Mouse (Mus musculus) liver, embryonic 14.5 days (tissue): ENCODE data around the gene Tle2. TPM values are rescaled to one million over a fixed set of nuclear protein-coding genes. Genes with fewer than 3 reads are reported as not detected.

Source experiments
- ATAC-seq: fragments of 200-750 bp; cut with Nextera tagmentation; 2 replicates; pipeline ENCODE4 v1.8.0; 2017; ENCODE audit warnings: moderate number of reproducible peaks, mild to moderate bottlenecking, moderate library complexity; ENCODE audit not compliant: insufficient read depth
- DNase-seq, 3 experiments: peaks; one replicate each; pipeline ENCODE4 v3.0.0-alpha.2; 2012 to 2013; ENCODE audit warnings: low read depth in 3 of 3, low spot score in 3 of 3
- H3K27ac ChIP-seq: fragments of 300-500 bp; sonication (generic); 2 replicates; pipeline ENCODE4 v1.5.1; 2014; ENCODE audit warnings: moderate library complexity, mild to moderate bottlenecking, control low read depth, inconsistent platforms
- H3K27me3 ChIP-seq: fragments of 300-500 bp; sonication (generic); 2 replicates; pipeline ENCODE4 v1.6.1; 2014; ENCODE audit warnings: mild to moderate bottlenecking, low read length, moderate library complexity; ENCODE audit not compliant: control insufficient read depth, insufficient read depth
- H3K36me3 ChIP-seq: fragments of 300-500 bp; sonication (generic); replicated peaks from 2 replicates; pipeline ENCODE4 v1.6.1; 2014; ENCODE audit warnings: low read depth; ENCODE audit not compliant: control insufficient read depth, insufficient read depth
- H3K4me1 ChIP-seq, 2 experiments: fragments of 200-500 bp in 1 of 2; fragments of 300-500 bp in 1 of 2; sonication (generic) in 1 of 2; replicated peaks; 2 replicates each; pipeline ENCODE4 v1.6.1; 2012 to 2014; ENCODE audit warnings: antibody characterized with exemption in 1 of 2, inconsistent platforms in 1 of 2, low read length in 1 of 2; ENCODE audit not compliant: control insufficient read depth in 2 of 2, insufficient read depth in 2 of 2
- H3K4me2 ChIP-seq: fragments of 300-500 bp; sonication (generic); 2 replicates; pipeline ENCODE4 v1.6.1; 2014; ENCODE audit warnings: low read depth, mild to moderate bottlenecking, control low read depth, moderate library complexity
- H3K4me3 ChIP-seq, 2 experiments: fragments of 200-500 bp in 1 of 2; fragments of 300-500 bp in 1 of 2; sonication (generic) in 1 of 2; 2 replicates each; pipeline ENCODE4 v1.5.1; 2012 to 2014; ENCODE audit warnings: low read depth in 2 of 2, low read length in 2 of 2, mild to moderate bottlenecking in 2 of 2, control low read depth in 1 of 2, inconsistent platforms in 1 of 2, moderate library complexity in 1 of 2; ENCODE audit not compliant: insufficient read depth in 1 of 2
- H3K9ac ChIP-seq: fragments of 300-500 bp; sonication (generic); replicated peaks from 2 replicates; pipeline ENCODE4 v1.6.1; 2014; ENCODE audit warnings: mild to moderate bottlenecking, control low read depth, moderate library complexity
- H3K9me3 ChIP-seq: fragments of 300-500 bp; sonication (generic); 2 replicates; pipeline ENCODE4 v1.6.1; 2016; ENCODE audit warnings: low read length, mixed read lengths; ENCODE audit not compliant: control insufficient read depth
- CTCF ChIP-seq: IDR thresholded peaks from 2 replicates; pipeline ENCODE4 v1.5.1; 2016; ENCODE audit warnings: antibody characterized with exemption, low read depth, control low read depth
- EP300 ChIP-seq: IDR thresholded peaks from 2 replicates; pipeline ENCODE4 v1.6.1; 2016; ENCODE audit warnings: antibody characterized with exemption, low read depth
- WGBS: fragments of 180-500 bp; shearing (Covaris S2); extraction: QIAGEN DNeasy Blood & Tissue Kit; methylation state at CpG from one replicate; pipeline ENCODE4 v1.1.7; 2014; ENCODE audit not compliant: insufficient replicate concordance; 5-methylcytosine and 5-hydroxymethylcytosine counted together
- polyA plus RNA-seq, 2 experiments: library from polyadenylated mRNA; depleted of rRNA in 1 of 2; stranded (reverse) in 1 of 2; unstranded in 1 of 2; fragments of >200 nt; fragmentation: Nextera tagmentation in 1 of 2; extraction: Ambion mirVana in 1 of 2; gene quantifications; 2 replicates each; pipeline versions ENCODE4 v1.2.1 to v1.2.3; 2012 to 2014

Tle2 gene
- polyA plus RNA-seq, 2 experiments: 0.90 to 5.2 TPM

DNA sequence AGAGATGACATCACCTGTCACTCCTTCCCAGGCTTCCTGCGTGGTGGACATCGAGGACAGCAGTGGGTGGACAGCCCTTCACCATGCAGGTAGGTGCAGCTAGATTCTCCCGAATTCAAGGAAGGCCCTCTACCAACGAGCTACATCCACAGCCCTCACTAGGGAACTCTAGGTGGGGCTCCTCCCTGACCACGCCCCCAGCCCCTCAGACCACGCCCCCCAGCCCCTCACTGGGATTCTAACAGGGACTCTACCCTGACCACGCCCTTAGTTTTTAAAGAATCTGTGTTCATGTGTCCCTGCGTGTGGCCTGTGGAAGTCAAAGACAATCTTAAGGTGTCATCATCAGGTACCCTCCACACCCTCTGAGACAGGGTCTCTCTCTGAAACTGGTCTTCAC is 62.0 kb downstream of the Tle2 start:
- Histone ChIP-seq H3K36me3 (no peaks in the 10 kb centered on the region), H3K27ac (no peak overlapping the region), H3K9me3 (no peaks in the 10 kb centered on the region), H3K9ac (no peak overlapping the region), H3K4me3 (no peak overlapping the region), H3K4me1 (peaks cover 6 to 12% of the 10 kb centered on the region in 2 experiments), H3K4me2 (no peak overlapping the region), H3K27me3 (no peaks in the 10 kb centered on the region; the same call in 1 of the 2 replicates)
- 8% methylated on average over 8 of the region's 8 CpGs for WGBS
- ATAC-seq (no peak), DNase-seq (no peak)
- TF ChIP-seq EP300 (no peak), CTCF (no peak)

DNA sequence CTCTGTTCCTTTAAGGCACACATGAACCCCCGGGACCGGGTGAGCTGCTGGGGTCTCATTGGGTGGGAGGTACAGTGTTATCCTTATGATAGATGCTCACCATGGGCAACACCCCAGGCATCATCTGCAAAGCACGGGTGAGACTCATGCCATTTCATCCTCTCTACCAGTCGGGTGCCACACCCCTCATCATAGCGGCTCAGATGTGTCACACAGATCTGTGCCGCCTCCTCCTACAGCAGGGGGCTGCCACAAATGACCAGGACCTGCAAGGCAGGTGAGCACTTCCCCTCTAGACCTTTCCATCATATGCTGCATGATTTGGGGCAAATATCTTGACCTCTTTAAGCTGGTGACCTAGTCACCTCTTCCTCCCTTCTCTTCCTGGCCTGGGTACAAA is 63.7 kb downstream of the Tle2 start:
- no peak for TF ChIP-seq CTCF
- TF ChIP-seq EP300: no peak

More for the DNA sequence above, 63.7 kb downstream of the Tle2 start:
- ATAC-seq (no peak), DNase-seq (no peak)
- Histone ChIP-seq H3K4me3 (no peak overlapping the region), H3K9ac (no peak overlapping the region), H3K9me3 (no peaks in the 10 kb centered on the region), H3K4me1 (peaks cover 6 to 18% of the 10 kb centered on the region in 2 experiments), H3K27me3 (no peaks in the 10 kb centered on the region; the same call in 1 of the 2 replicates), H3K4me2 (no peak overlapping the region), H3K27ac (no peak overlapping the region), H3K36me3 (no peaks in the 10 kb centered on the region)
- WGBS: 53% methylated on average over 6 of the region's 6 CpGs

Other genes starting within 250 kb of the Tle2 start
- gene Tbxa2r, start 245.8 kb upstream of the Tle2 start, polyA plus RNA-seq (2012; rRNA removed): 2.4 and 3.1 TPM in 2 replicates
- 1.9 and 3.3 TPM in 2 replicates for gene Tbxa2r, start 245.8 kb upstream of the Tle2 start, polyA plus RNA-seq (2014; fragmentation: Nextera tagmentation; extraction: Ambion mirVana)
- 0.01 TPM in 2 replicates for gene Gipc3, start 231.3 kb upstream of the Tle2 start, polyA plus RNA-seq (2012; rRNA removed)
- not detected in 2 replicates for gene Gipc3, start 231.3 kb upstream of the Tle2 start, polyA plus RNA-seq (2014; fragmentation: Nextera tagmentation; extraction: Ambion mirVana)
- gene Hmg20b, start 224.1 kb upstream of the Tle2 start, polyA plus RNA-seq (2012; rRNA removed): 20.6 and 24.9 TPM in 2 replicates
- gene Hmg20b, start 224.1 kb upstream of the Tle2 start, polyA plus RNA-seq (2014; fragmentation: Nextera tagmentation; extraction: Ambion mirVana): 20.3 and 23.7 TPM in 2 replicates
- gene Mfsd12, start 217.1 kb upstream of the Tle2 start, polyA plus RNA-seq (2012; rRNA removed): 8.4 and 9.3 TPM in 2 replicates
- gene Mfsd12, start 217.1 kb upstream of the Tle2 start, polyA plus RNA-seq (2014; fragmentation: Nextera tagmentation; extraction: Ambion mirVana): 6.1 and 8.3 TPM in 2 replicates
- 0.55 and 0.78 TPM in 2 replicates for gene 4930404N11Rik, start 208.7 kb upstream of the Tle2 start, polyA plus RNA-seq (2012; rRNA removed)
- gene 4930404N11Rik, start 208.7 kb upstream of the Tle2 start, polyA plus RNA-seq (2014; fragmentation: Nextera tagmentation; extraction: Ambion mirVana): 0.44 and 0.60 TPM in 2 replicates
- gene Fzr1, start 196.0 kb upstream of the Tle2 start, polyA plus RNA-seq (2012; rRNA removed): 73.1 and 86.2 TPM in 2 replicates
- 80.5 and 85.2 TPM in 2 replicates for gene Fzr1, start 196.0 kb upstream of the Tle2 start, polyA plus RNA-seq (2014; fragmentation: Nextera tagmentation; extraction: Ambion mirVana)
- gene Dohh, start 190.1 kb upstream of the Tle2 start, polyA plus RNA-seq (2012; rRNA removed): 29.8 and 32.2 TPM in 2 replicates
- gene Dohh, start 190.1 kb upstream of the Tle2 start, polyA plus RNA-seq (2014; fragmentation: Nextera tagmentation; extraction: Ambion mirVana): 35.0 and 39.7 TPM in 2 replicates
- gene Gm48551, start 190.1 kb upstream of the Tle2 start, polyA plus RNA-seq (2012; rRNA removed): 1.0 and 1.7 TPM in 2 replicates
- gene Gm48551, start 190.1 kb upstream of the Tle2 start, polyA plus RNA-seq (2014; fragmentation: Nextera tagmentation; extraction: Ambion mirVana): 0.37 and 0.47 TPM in 2 replicates
- gene Gm48552, start 185.6 kb upstream of the Tle2 start, polyA plus RNA-seq (2012; rRNA removed): 0.78 and 0.90 TPM in 2 replicates
- 0.21 and 0.36 TPM in 2 replicates for gene Gm48552, start 185.6 kb upstream of the Tle2 start, polyA plus RNA-seq (2014; fragmentation: Nextera tagmentation; extraction: Ambion mirVana)
- gene Smim24, start 181.5 kb upstream of the Tle2 start, polyA plus RNA-seq (2012; rRNA removed): 1.6 and 1.9 TPM in 2 replicates
- 1.7 and 1.8 TPM in 2 replicates for gene Smim24, start 181.5 kb upstream of the Tle2 start, polyA plus RNA-seq (2014; fragmentation: Nextera tagmentation; extraction: Ambion mirVana)
- gene Nfic, start 118.9 kb upstream of the Tle2 start, polyA plus RNA-seq (2012; rRNA removed): 1.2 and 1.3 TPM in 2 replicates
- gene Nfic, start 118.9 kb upstream of the Tle2 start, polyA plus RNA-seq (2014; fragmentation: Nextera tagmentation; extraction: Ambion mirVana): 4.6 and 7.3 TPM in 2 replicates
- gene Celf5, start 91.9 kb upstream of the Tle2 start, polyA plus RNA-seq (2012; rRNA removed): 0.02 and 0.32 TPM in 2 replicates
- gene Celf5, start 91.9 kb upstream of the Tle2 start, polyA plus RNA-seq (2014; fragmentation: Nextera tagmentation; extraction: Ambion mirVana): not detected in 2 replicates
- gene Ncln, start 78.2 kb upstream of the Tle2 start, polyA plus RNA-seq (2012; rRNA removed): 55.7 and 71.3 TPM in 2 replicates
- 23.7 and 29.4 TPM in 2 replicates for gene Ncln, start 78.2 kb upstream of the Tle2 start, polyA plus RNA-seq (2014; fragmentation: Nextera tagmentation; extraction: Ambion mirVana)
- gene S1pr4, start 74.4 kb upstream of the Tle2 start, polyA plus RNA-seq (2012; rRNA removed): 1.5 and 1.8 TPM in 2 replicates
- 1.4 and 1.5 TPM in 2 replicates for gene S1pr4, start 74.4 kb upstream of the Tle2 start, polyA plus RNA-seq (2014; fragmentation: Nextera tagmentation; extraction: Ambion mirVana)
- gene Gna15, start 50.3 kb upstream of the Tle2 start, polyA plus RNA-seq (2012; rRNA removed): 4.2 and 4.6 TPM in 2 replicates
- gene Gna15, start 50.3 kb upstream of the Tle2 start, polyA plus RNA-seq (2014; fragmentation: Nextera tagmentation; extraction: Ambion mirVana): 3.2 and 4.7 TPM in 2 replicates
- 14.8 and 17.0 TPM in 2 replicates for gene Gna11, start 29.4 kb upstream of the Tle2 start, polyA plus RNA-seq (2012; rRNA removed)
- 17.3 and 17.4 TPM in 2 replicates for gene Gna11, start 29.4 kb upstream of the Tle2 start, polyA plus RNA-seq (2014; fragmentation: Nextera tagmentation; extraction: Ambion mirVana)
- 113 and 134 TPM in 2 replicates for gene Aes, start 15.1 kb upstream of the Tle2 start, polyA plus RNA-seq (2012; rRNA removed)
- 139 and 156 TPM in 2 replicates for gene Aes, start 15.1 kb upstream of the Tle2 start, polyA plus RNA-seq (2014; fragmentation: Nextera tagmentation; extraction: Ambion mirVana)
- 4.5 and 4.8 TPM in 2 replicates for gene Tle6, start 26.5 kb downstream of the Tle2 start, polyA plus RNA-seq (2012; rRNA removed)
- gene Tle6, start 26.5 kb downstream of the Tle2 start, polyA plus RNA-seq (2014; fragmentation: Nextera tagmentation; extraction: Ambion mirVana): 5.6 and 5.8 TPM in 2 replicates
- 2.3 and 2.4 TPM in 2 replicates for gene BC025920, start 31.7 kb downstream of the Tle2 start, polyA plus RNA-seq (2012; rRNA removed)
- gene BC025920, start 31.7 kb downstream of the Tle2 start, polyA plus RNA-seq (2014; fragmentation: Nextera tagmentation; extraction: Ambion mirVana): 0.11 and 0.34 TPM in 2 replicates
- gene Sirt6, start 53.2 kb downstream of the Tle2 start, polyA plus RNA-seq (2012; rRNA removed): 8.1 and 9.0 TPM in 2 replicates
- gene Sirt6, start 53.2 kb downstream of the Tle2 start, polyA plus RNA-seq (2014; fragmentation: Nextera tagmentation; extraction: Ambion mirVana): 5.3 and 5.9 TPM in 2 replicates
- 5.6 and 6.1 TPM in 2 replicates for gene Ankrd24, start 54.0 kb downstream of the Tle2 start, polyA plus RNA-seq (2012; rRNA removed)
- gene Ankrd24, start 54.0 kb downstream of the Tle2 start, polyA plus RNA-seq (2014; fragmentation: Nextera tagmentation; extraction: Ambion mirVana): 0.75 and 1.5 TPM in 2 replicates
- gene Gm10778, start 74.5 kb downstream of the Tle2 start, polyA plus RNA-seq (2012; rRNA removed): 0.31 and 0.97 TPM in 2 replicates
- 0.67 and 1.5 TPM in 2 replicates for gene Gm10778, start 74.5 kb downstream of the Tle2 start, polyA plus RNA-seq (2014; fragmentation: Nextera tagmentation; extraction: Ambion mirVana)
- gene Zfp433, start 130.3 kb downstream of the Tle2 start, polyA plus RNA-seq (2012; rRNA removed): 0.90 and 1.4 TPM in 2 replicates
- gene Zfp433, start 130.3 kb downstream of the Tle2 start, polyA plus RNA-seq (2014; fragmentation: Nextera tagmentation; extraction: Ambion mirVana): 3.1 and 5.0 TPM in 2 replicates
- 0.23 and 0.42 TPM in 2 replicates for gene Gm3055, start 196.6 kb downstream of the Tle2 start, polyA plus RNA-seq (2012; rRNA removed)
- 0.77 and 1.5 TPM in 2 replicates for gene Gm3055, start 196.6 kb downstream of the Tle2 start, polyA plus RNA-seq (2014; fragmentation: Nextera tagmentation; extraction: Ambion mirVana)
- 0.03 and 0.22 TPM in 2 replicates for gene Gm4767, start 237.6 kb downstream of the Tle2 start, polyA plus RNA-seq (2012; rRNA removed)
- 1.00 and 1.1 TPM in 2 replicates for gene Gm4767, start 237.6 kb downstream of the Tle2 start, polyA plus RNA-seq (2014; fragmentation: Nextera tagmentation; extraction: Ambion mirVana)